Mouse (Mus musculus) megakaryocyte-erythroid progenitor cell, adult 5-6 weeks (primary cell): ENCODE data around the gene Rdh16. TPM values are rescaled to one million over a fixed set of nuclear protein-coding genes. Genes with fewer than 3 reads are reported as not detected.
"Not testable (repeated sequence)": the region's sequence is repeated elsewhere in the genome, so short reads cannot be mapped to it uniquely, and the experiment has no call there.

Source experiments
- ATAC-seq: replicated peaks from 2 replicates; pipeline ENCODE4 v1.8.0; 2016; ENCODE audit warnings: mild to moderate bottlenecking, inconsistent platforms; ENCODE audit not compliant: severe bottlenecking, poor library complexity, low FRiP score, low TSS enrichment
- total RNA-seq, 2 experiments: library from RNA; stranded (forward) in 1 of 2; stranded (reverse) in 1 of 2; fragments of 200-1000, 215-1000 nt in 1 of 2; fragments of >200 nt in 1 of 2; fragmentation: Nextera tagmentation in 1 of 2; gene quantifications; 2 replicates each; pipeline ENCODE4 v1.2.3; 2014 to 2017

Gene Rdh16
- total RNA-seq (2014; fragmentation: Nextera tagmentation): not detected in 2 replicates
- not detected in 2 replicates for total RNA-seq (2017)

- no peak for ATAC-seq
These were observed at the start of gene Rdh16 for GRCm38 (mm10) chr10:127800891-127801290. TSS of gene Rdh16 (plus strand) at chr10:127801152.

- no peak for ATAC-seq
These were observed 49.4 kb upstream of the Rdh16 start, which contains the start of gene Gpr182 for GRCm38 (mm10) chr10:127751548-127751947. TSS of gene Gpr182 (minus strand) at chr10:127751732.

GRCm38 (mm10) chr10:127754566-127755166 is 46.3 kb upstream of the Rdh16 start:
- no peak for ATAC-seq

- no peak for ATAC-seq
These were observed 45.7 kb upstream of the Rdh16 start for GRCm38 (mm10) chr10:127755246-127755645.

- ATAC-seq: no peak
These were observed 45.0 kb upstream of the Rdh16 start for GRCm38 (mm10) chr10:127755770-127756468.

GRCm38 (mm10) chr10:127759181-127760110 is 41.5 kb upstream of the Rdh16 start, which contains the start of the genes Rdh1 and Rdh16f1:
TSS of gene Rdh1 (plus strand) at chr10:127759721.
TSS of gene Rdh16f1 (plus strand) at chr10:127759787.
- no peak for ATAC-seq

- ATAC-seq: not testable (repeated sequence)
These were observed 38.0 kb upstream of the Rdh16 start for GRCm38 (mm10) chr10:127762926-127763325.

GRCm38 (mm10) chr10:127763914-127764680 is 36.9 kb upstream of the Rdh16 start:
- ATAC-seq: no peak

GRCm38 (mm10) chr10:127766564-127766963 is 34.4 kb upstream of the Rdh16 start:
- no peak for ATAC-seq

GRCm38 (mm10) chr10:127776011-127776410 is 24.9 kb upstream of the Rdh16 start, which contains the start of gene Rdh9:
TSS of gene Rdh9 (plus strand) at chr10:127776386.
- no peak for ATAC-seq

GRCm38 (mm10) chr10:127782321-127782720 is 18.6 kb upstream of the Rdh16 start:
- not testable (repeated sequence) for ATAC-seq

GRCm38 (mm10) chr10:127785411-127785810 is 15.5 kb upstream of the Rdh16 start:
- ATAC-seq: not testable (repeated sequence)

GRCm38 (mm10) chr10:127799295-127799694 is 1.7 kb upstream of the Rdh16 start:
- no peak for ATAC-seq

- no peak for ATAC-seq
These were observed 660 bp downstream of the Rdh16 start for GRCm38 (mm10) chr10:127801612-127802011.

GRCm38 (mm10) chr10:127802236-127802635 is 1.3 kb downstream of the Rdh16 start:
- no peak for ATAC-seq

GRCm38 (mm10) chr10:127804416-127804815 is 3.5 kb downstream of the Rdh16 start:
- no peak for ATAC-seq

- no peak for ATAC-seq
These were observed 14.9 kb downstream of the Rdh16 start for GRCm38 (mm10) chr10:127815888-127816287.

- ATAC-seq: not testable (repeated sequence)
These were observed 16.4 kb downstream of the Rdh16 start for GRCm38 (mm10) chr10:127817268-127817910.
